27 mouse cellular contexts compared by ENCODE assay signal in genomic region chr14:34884611-34885010, GRCm38 (mm10).
A peak's percentile ranks its signal among the peaks of the same experiment; 100 is the strongest.
DNase-seq lines count a peak whose midpoint lies in the region; ATAC-seq and TF ChIP-seq lines count a peak whose summit lies in the region.
"Had no signal": no experiment of that assay in that cellular context is flagged by ENCODE, and none has a peak within 500 bp of the region (broad histone marks: within the 10 kb centered on the region; RNA-seq: fewer than 3 reads in every experiment).

No protein-coding gene starts in this region.

- no peak for DNase-seq in frontal cortex, postnatal 10 days (ENCODE audit: low spot score in 2 of 2)
- peak; percentile 26 to 33 for DNase-seq in layer of hippocampus, adult 8-10 months (ENCODE audit: low spot score in 2 of 2)
- DNase-seq in layer of hippocampus, postnatal 36 days, result no peak
- peak; percentile 41 to 50 for DNase-seq in left cerebral cortex, postnatal 36 days (ENCODE audit: low spot score in 2 of 2)
- DNase-seq in left cerebral cortex, postnatal 10 days (ENCODE audit: extremely low spot score in 1 of 2, low spot score in 2 of 2), result no peak
- DNase-seq in testis, postnatal 14 days (ENCODE audit: low spot score), result no peak
- DNase-seq: adrenal gland, adult 8-10 months; adrenal gland, postnatal 25 days; cerebellum, adult 2 months; cerebellum, adult 9-11 months; cerebellum, postnatal 25 days; forebrain, postnatal 0 days; gastrocnemius, postnatal 25 days; heart, adult 18-20 months; heart, postnatal 10 days; heart, postnatal 36 days had no signal

- no peaks in the 10 kb centered on the region for H3K27me3 ChIP-seq in testis, adult 2 months (ENCODE audit: control insufficient read depth, insufficient read depth, low read length)

- intact Hi-C loops in left cerebral cortex, postnatal 36 days (cut with DNase I), result no loop called here
- intact Hi-C loops in left cerebral cortex, postnatal 10 days (cut with DNase I), result no loop called here

- peak; percentile 73 for ATAC-seq in frontal cortex, adult (ENCODE audit: low TSS enrichment)
- ATAC-seq: activated CD4-positive, CD25-positive, alpha-beta regulatory T cell, adult 4 months; forebrain, embryonic 14.5 days; forebrain, postnatal 0 days; hindbrain, embryonic 16.5 days had no signal

- no peaks in the 10 kb centered on the region for H3K4me1 ChIP-seq in testis, adult 2 months (ENCODE audit: control insufficient read depth, insufficient read depth, low read length)
- H3K4me1 ChIP-seq: embryonic facial prominence, embryonic 12.5 days; embryonic facial prominence, embryonic 15.5 days; heart, embryonic 12.5 days; heart, embryonic 15.5 days had no signal

- no peaks in the 10 kb centered on the region for H3K36me3 ChIP-seq in testis, adult 2 months (ENCODE audit: control insufficient read depth, insufficient read depth, low read length)
- H3K36me3 ChIP-seq: embryonic facial prominence, embryonic 12.5 days; embryonic facial prominence, embryonic 15.5 days; heart, embryonic 12.5 days; heart, embryonic 15.5 days; hindbrain, embryonic 10.5 days; hindbrain, embryonic 13.5 days had no signal

- H3K27ac ChIP-seq in testis, adult 2 months (ENCODE audit: control insufficient read depth, insufficient read depth, low read depth, low read length), result no peak overlapping the region
- H3K27ac ChIP-seq: embryonic facial prominence, embryonic 12.5 days; embryonic facial prominence, embryonic 15.5 days; heart, embryonic 15.5 days; hindbrain, embryonic 10.5 days; hindbrain, embryonic 13.5 days had no signal

- TF ChIP-seq POLR2A in testis, adult 2 months (IDR thresholded peaks at IDR 0.05; ENCODE audit: control insufficient read depth, low read depth, low read length), result no peak

- TF ChIP-seq CTCF in testis, adult 2 months (IDR thresholded peaks at IDR 0.05; ENCODE audit: control insufficient read depth, insufficient read depth, insufficient replicate concordance, low read depth, low read length), result no peak

- H3K4me3 ChIP-seq in testis, adult 2 months (ENCODE audit: control insufficient read depth, low read depth, low read length), result peak overlapping the region; percentile 62
- H3K4me3 ChIP-seq: embryonic facial prominence, embryonic 12.5 days; embryonic facial prominence, embryonic 15.5 days; heart, embryonic 12.5 days; heart, embryonic 15.5 days; hindbrain, embryonic 10.5 days; hindbrain, embryonic 13.5 days had no signal

Comparison
In these comparisons a context has a peak if more than half of its experiments do, and no peak if none do; other contexts are left out.
1. DNase-seq: peak in layer of hippocampus, adult 8-10 months (2 of 2) and left cerebral cortex, postnatal 36 days (2 of 2); none in frontal cortex, postnatal 10 days (0 of 2), layer of hippocampus, postnatal 36 days (0 of 2), left cerebral cortex, postnatal 10 days (0 of 2) and testis, postnatal 14 days (single experiment).